Mouse (Mus musculus): ENCODE results near the gene Skap1.
A peak's percentile ranks its signal among the peaks of the same experiment; 100 is the strongest.

Gene Skap1

GRCm38 (mm10) chr11:96622782-96623181, 158.4 kb downstream of the Skap1 start:
- DNase-seq (ENCODE audit: low read depth, low spot score) = peak; percentile 92

DNA sequence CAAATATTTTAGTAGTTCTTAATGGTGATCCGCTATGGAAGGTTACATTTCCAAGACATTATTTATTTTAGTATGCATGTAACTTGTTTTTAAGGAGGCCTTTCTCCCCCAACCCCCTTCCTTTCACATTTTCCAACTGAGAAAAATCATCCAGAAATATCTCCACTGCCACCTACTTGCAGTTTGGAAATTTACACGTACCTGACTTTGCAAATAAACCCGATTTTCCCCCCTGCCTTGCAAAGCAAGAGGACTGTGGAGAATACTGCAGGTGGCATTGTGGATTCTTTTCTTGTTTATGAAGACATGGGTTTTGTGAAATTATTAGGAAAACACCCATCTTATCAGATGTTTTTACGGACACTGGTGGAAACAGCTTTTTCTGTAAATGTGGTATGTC, 160.0 kb downstream of the Skap1 start:
- no peak for DNase-seq (ENCODE audit: low read depth, low spot score)

GRCm38 (mm10) chr11:96629775-96630174, 165.4 kb downstream of the Skap1 start:
- DNase-seq (ENCODE audit: low read depth, low spot score) = peak; percentile 72

DNA sequence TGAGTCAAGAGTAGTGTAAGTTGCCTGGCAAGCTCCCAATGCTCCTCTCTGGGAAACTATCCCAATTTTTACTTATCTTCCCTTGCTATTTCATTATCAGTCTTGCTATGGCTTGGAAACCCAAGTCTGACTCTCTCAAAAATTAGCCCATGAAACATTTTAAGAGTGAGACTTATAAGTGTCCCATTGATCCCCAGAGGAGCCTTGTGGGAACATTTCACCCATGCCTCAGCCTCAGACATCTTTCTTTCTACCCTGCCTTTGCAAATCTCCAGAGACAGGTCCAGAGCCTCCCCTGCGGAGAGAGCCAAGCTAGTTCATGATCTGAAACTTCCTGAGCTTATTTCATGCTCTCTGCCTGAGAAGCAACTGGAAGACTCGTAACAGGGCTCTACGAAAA, 167.1 kb downstream of the Skap1 start:
- no peak for DNase-seq (ENCODE audit: low read depth, low spot score)

- no peak for DNase-seq (ENCODE audit: low read depth, low spot score)
Measured at GRCm38 (mm10) chr11:96637927-96638326, 173.5 kb downstream of the Skap1 start.

DNA sequence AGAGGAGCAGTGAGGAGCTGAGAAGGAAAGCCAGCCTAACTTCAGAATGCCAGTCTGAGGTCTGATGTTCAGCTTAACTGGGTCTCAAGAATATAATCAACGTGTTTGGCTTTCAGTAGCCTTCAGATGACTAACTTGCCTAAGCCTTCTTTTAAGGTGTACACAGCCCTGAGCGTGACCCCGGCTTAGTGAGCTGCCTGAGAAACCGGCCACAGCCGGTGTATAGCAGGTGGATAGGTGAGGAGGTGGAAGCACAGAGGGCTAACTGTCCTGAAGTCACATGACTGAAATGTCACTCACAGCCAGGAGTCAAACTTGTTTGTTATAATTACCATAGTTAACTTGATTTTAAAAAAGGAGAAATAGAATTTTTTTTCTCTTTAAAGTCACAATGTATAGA, 175.4 kb downstream of the Skap1 start:
- DNase-seq (ENCODE audit: low read depth, low spot score) = no peak

GRCm38 (mm10) chr11:96642173-96643140, 178.1 kb downstream of the Skap1 start:
- DNase-seq (ENCODE audit: low read depth, low spot score) = no peak

GRCm38 (mm10) chr11:96644969-96645368, 180.6 kb downstream of the Skap1 start:
- no peak for DNase-seq (ENCODE audit: low read depth, low spot score)

DNA sequence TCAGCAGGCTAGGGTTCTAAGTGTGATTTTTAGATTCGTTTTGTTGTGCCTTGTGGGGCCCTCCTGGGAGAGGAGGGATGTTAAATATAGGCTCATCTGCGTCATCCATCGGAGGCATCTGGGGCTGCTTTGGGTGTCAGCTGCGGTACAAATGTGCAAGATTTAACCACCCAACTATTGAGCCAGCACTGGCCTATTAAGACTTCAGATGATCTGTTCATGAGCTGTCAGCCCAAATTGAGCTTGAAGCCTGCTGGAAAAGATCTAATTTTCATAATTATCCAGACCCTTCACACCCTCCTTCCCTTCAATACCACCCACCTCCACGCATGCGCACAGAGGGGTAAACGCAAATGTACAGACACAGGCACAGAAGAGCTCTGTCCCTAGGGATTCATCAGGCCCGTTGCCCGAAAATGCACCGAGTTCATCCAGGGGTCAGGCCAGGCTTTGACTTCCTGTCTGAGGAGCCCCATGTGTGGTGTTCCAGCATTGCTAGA, 181.2 kb downstream of the Skap1 start:
- DNase-seq (ENCODE audit: low read depth, low spot score) = peak; percentile 38

DNA sequence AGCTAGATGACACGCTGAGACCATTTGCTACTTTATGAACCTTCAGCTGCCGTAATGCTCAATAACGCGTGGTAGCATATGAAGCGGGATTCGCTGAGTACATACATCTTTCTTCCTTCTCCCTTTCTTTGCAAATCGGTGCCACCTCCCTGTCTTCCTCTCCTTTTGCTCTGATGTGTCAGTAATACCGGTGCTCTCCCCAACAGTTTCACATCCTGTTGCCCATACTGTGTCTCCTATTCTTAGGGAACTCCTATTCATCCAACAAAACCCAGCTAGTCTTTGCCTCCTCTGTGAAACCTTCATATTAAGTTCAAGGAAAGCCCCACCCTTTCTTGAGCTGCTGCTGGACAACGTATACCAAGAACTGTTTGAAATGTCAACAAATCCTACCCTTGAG, 187.5 kb downstream of the Skap1 start:
- no peak for DNase-seq (ENCODE audit: low read depth, low spot score)

- no peak for DNase-seq (ENCODE audit: low read depth, low spot score)
Measured at GRCm38 (mm10) chr11:96653867-96654266, 189.5 kb downstream of the Skap1 start.

- no peak for DNase-seq (ENCODE audit: low read depth, low spot score)
Measured at GRCm38 (mm10) chr11:96658420-96658819, 194.0 kb downstream of the Skap1 start.

- DNase-seq (ENCODE audit: low read depth, low spot score) = peak; percentile 89
Measured at GRCm38 (mm10) chr11:96666924-96667323, 202.5 kb downstream of the Skap1 start.

- DNase-seq (ENCODE audit: low read depth, low spot score) = no peak
Measured at GRCm38 (mm10) chr11:96668367-96668766, 204.0 kb downstream of the Skap1 start.

DNA sequence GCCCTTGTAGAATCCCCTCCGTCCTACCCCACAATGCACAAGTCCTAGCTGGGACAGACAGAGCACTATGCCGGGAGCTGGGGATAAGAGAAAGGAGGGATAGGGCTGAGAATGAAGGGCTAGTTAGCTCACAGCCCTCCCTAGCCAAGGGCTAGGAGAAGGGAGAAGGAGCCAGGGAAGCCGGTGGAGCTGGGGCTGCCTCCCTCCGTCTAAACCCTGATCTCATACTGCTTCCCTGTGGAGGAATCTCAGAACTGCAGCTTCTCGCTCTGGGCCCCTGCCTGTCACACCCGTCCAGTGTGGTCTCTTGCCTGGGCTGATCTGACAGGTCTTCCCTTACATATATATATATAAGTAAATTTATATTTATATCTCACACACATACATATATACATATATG, 209.4 kb downstream of the Skap1 start:
- peak; percentile 51 for DNase-seq (ENCODE audit: low read depth, low spot score)

DNA sequence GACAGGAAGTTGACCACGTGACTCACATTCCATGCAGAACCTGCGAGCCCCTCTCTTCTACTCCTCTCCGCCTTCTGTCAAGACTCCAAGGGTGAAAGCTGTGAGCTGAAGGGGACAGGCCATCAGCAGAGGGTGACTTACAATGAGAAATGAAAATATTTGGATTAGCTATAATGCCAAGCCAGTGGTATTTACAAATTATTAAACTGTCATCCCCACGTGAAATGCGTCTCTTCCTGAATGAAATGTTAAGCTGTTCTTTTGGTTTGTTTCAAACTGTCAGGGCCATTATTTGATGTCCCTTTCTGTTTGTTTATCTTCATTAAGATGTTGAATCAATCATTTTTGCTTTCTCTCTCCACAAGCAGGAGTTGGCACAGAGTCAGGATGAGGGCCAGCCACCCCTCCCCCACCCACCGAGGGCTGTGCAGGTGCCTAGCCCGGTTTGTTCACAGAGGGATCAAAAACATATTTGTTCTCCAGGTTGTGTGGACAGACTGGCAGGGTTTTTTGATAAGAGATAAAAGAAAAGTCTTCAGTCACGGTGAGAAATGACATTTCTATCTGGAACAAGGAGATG, 210.5 kb downstream of the Skap1 start:
- DNase-seq (ENCODE audit: low read depth, low spot score) = no peak

DNA sequence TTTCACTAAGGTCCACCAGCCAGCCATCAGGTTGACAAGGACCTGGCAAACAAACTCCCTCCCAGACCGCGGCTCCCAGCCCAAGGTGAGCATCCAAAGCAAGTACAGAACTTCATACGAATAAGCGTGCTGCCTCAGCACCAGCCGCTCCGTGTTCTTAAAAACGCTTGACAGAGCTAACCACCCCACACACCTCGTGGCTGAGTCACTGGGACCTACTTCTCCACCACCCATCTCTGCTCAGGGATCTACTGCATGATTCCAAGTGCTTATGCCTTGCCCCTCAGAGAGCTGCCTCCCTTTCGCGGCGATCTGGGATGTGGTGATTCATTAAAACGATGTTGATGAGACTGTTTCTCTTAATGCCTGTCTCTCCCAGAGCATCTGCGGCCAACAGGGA, 213.6 kb downstream of the Skap1 start:
- no peak for DNase-seq (ENCODE audit: low read depth, low spot score)

DNA sequence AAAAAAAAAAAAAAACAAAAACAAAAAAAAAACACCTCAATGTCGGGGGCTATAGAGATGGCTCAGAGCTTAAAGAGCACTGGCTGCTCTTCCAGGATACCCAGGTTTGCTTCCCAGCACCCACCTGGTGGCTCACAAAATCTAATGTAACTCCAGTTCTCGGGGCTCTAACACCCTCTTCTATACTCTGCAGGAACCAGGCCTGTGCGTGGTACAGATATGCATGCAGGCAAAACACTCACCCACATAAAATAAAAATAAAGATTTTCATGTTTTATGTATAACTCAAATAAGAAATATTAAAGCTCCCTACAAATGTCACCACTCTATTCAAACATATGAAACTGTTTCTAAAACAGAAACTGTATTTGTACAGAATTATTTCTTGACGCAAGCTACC, 214.6 kb downstream of the Skap1 start:
- DNase-seq (ENCODE audit: low read depth, low spot score) = no peak

GRCm38 (mm10) chr11:96685381-96685780, 221.0 kb downstream of the Skap1 start:
- peak; percentile 55 for DNase-seq (ENCODE audit: low read depth, low spot score)

DNA sequence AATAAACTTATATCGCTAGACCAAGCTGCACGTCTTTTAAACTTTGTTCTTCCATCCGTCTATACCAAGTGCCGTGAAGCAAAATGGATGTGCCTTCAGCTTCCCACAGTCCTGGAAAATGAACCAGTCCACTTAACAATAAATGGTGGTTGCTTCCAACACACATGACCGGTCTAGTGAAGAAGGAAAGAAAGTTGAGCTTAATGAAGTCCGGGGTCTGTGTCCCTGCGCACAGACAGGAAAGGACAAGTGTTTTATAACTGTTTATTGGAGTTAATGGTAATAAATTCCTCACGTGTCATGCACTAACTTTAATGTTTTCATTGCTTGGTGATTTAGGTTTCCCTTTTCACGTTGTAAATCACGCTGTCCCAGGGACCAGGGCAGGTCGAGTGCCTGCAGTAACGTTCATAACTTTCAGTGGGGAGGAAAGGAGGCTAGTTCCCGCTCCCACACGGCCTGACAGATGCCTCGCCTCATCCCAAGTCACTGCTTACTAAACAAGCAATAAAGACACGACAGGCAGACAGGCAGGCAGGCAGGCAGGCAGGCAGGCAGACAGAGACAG, 222.4 kb downstream of the Skap1 start:
- no peak for DNase-seq (ENCODE audit: low read depth, low spot score)

DNA sequence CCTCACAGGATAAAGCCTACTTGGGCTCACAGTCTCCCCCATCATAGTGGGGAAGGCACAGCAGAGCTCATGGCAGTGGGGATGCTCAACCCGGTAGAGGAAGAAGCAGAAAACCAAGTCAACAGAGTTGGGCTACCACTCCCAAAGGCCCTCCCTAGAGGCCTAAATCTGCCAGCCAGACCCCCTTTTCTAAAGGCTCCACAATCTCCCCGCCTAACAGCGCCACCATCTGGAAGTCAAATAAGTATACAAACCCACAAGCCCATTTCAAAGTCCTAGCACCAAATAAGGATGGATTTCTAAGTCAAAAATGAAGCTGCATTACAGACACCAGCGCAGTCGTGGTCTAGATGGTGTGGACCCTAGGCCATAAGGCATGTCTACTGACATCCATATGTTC, 227.9 kb downstream of the Skap1 start:
- peak; percentile 74 for DNase-seq (ENCODE audit: low read depth, low spot score)

GRCm38 (mm10) chr11:96693360-96693759, 229.0 kb downstream of the Skap1 start:
- peak; percentile 90 for DNase-seq (ENCODE audit: low read depth, low spot score)

- no peak for DNase-seq (ENCODE audit: low read depth, low spot score)
Measured at GRCm38 (mm10) chr11:96694774-96695173, 230.4 kb downstream of the Skap1 start.
